Mouse (Mus musculus) forebrain, embryonic 14.5 days (tissue): ENCODE measurements at regions not wholly inside any gene's neighbourhood (a gene's known extent, or its start where the extent isn't known, plus 50 kb on each side); places are given as distances from the start of the nearest gene placed in this dataset.

ENCODE experiments used
- ATAC-seq: fragments of 200-750 bp; cut with Nextera tagmentation; 2 replicates; pipeline ENCODE4 v1.8.0; 2017; ENCODE audit warnings: mild to moderate bottlenecking, moderate library complexity
- DNase-seq: peaks from one replicate; pipeline ENCODE4 v3.0.0-alpha.2; 2015; ENCODE audit warnings: low spot score
- H3K27ac ChIP-seq: fragments of 300-500 bp; sonication (generic); 2 replicates; pipeline ENCODE4 v1.5.1; 2014; ENCODE audit warnings: low read depth, mild to moderate bottlenecking, control low read depth, low read length, moderate library complexity
- H3K27me3 ChIP-seq: fragments of 300-500 bp; sonication (generic); replicated peaks from 2 replicates; pipeline ENCODE4 v1.6.1; 2014; ENCODE audit warnings: low read length, control low read depth, mixed read lengths; ENCODE audit not compliant: control insufficient read depth, insufficient read depth
- H3K36me3 ChIP-seq: fragments of 300-500 bp; sonication (generic); 2 replicates; pipeline ENCODE4 v1.6.1; 2014; ENCODE audit warnings: low read length, control low read depth; ENCODE audit not compliant: control insufficient read depth, insufficient read depth
- H3K4me1 ChIP-seq: fragments of 300-500 bp; sonication (generic); 2 replicates; pipeline ENCODE4 v1.6.1; 2014; ENCODE audit warnings: antibody characterized with exemption, low read length, control low read depth; ENCODE audit not compliant: control insufficient read depth, insufficient read depth
- H3K4me2 ChIP-seq: fragments of 300-500 bp; sonication (generic); 2 replicates; pipeline ENCODE4 v1.6.1; 2014; ENCODE audit warnings: mild to moderate bottlenecking, control low read depth, low read length
- H3K4me3 ChIP-seq: fragments of 300-500 bp; sonication (generic); 2 replicates; pipeline ENCODE4 v1.5.1; 2014; ENCODE audit warnings: low read depth, low read length, control low read depth
- H3K9ac ChIP-seq: fragments of 300-500 bp; sonication (generic); 2 replicates; pipeline ENCODE4 v1.6.1; 2014; ENCODE audit warnings: mild to moderate bottlenecking, low read length, control low read depth, moderate library complexity
- H3K9me3 ChIP-seq: fragments of 300-500 bp; sonication (generic); replicated peaks from 2 replicates; pipeline ENCODE4 v1.6.1; 2016; ENCODE audit warnings: low read length, control low read depth, mixed read lengths; ENCODE audit not compliant: control insufficient read depth
- WGBS: fragments of 180-500 bp; shearing (Covaris S2); extraction: QIAGEN DNeasy Blood & Tissue Kit; methylation state at CpG from one replicate; pipeline ENCODE4 v1.1.7; 2014; 5-methylcytosine and 5-hydroxymethylcytosine counted together

DNA sequence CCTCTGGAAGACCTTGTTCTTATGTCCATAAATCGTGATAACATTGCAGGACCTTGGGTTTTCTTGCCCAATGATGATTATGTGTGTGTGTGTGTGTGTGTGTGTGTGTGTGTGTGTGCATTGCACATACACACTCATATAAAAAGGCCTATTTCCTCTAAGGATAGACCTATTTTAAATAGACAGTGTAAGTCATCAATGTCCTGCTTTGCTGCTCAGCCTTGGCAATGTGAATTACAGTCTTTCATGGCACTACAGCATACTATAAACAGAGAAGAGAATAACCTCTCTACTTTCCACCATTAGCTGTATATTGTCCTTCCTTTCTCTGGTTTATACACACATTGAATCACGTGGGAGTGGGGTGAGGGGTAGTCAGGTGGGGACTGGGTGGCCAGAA is 148.8 kb upstream of the Acvr2a start:
- ATAC-seq (no peak), DNase-seq (no peak)
- Histone ChIP-seq H3K9ac (no peak overlapping the region), H3K27ac (no peak overlapping the region), H3K9me3 (no peaks in the 10 kb centered on the region), H3K4me1 (no peaks in the 10 kb centered on the region), H3K4me2 (no peak overlapping the region), H3K4me3 (no peak overlapping the region), H3K36me3 (no peaks in the 10 kb centered on the region), H3K27me3 (no peaks in the 10 kb centered on the region)
- 69% methylated on average over 2 of the region's 2 CpGs for WGBS

DNA sequence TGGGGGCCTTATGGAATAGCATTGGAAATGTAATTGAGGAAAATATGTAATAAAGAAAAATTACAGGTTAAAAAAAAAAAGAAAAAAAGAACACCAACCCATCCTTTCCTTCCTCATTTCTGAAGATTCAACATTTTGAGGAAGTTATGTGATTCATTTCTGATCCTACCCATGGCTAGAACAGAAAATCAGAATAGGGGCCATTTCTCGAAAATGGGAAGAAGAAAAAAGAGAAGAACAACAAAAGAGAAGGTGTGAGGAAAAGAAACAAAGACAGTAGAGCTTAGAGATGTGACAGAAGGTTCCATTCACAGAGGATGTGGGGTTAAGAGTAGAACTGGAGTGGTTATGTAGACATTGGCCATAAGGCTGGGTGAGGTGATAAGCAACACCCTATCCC is 124.8 kb upstream of the Acvr2a start:
- 72% methylated on average over 1 of the region's 1 CpGs for WGBS
- no peak for ATAC-seq
- DNase-seq, result no peak

DNA sequence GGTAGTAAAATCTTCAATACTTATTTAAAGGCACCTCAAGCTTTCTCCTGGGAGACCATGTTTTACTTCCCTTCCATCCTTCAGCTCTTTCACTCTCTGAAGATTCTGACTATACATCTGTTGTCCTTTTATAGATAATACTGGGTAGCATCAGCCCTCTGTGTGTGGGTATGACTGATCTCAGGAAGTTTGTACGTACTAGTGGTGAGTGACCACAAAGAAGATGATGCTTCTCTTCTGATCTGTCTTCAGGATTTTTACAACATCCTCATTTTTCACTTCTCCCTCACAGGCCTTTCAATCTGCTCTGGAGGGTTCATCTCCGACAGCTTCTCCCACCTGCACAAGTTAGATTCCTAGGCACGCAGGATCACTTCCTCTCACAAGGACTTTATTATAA is 119.4 kb upstream of the Acvr2a start:
- ATAC-seq (no peak), DNase-seq (no peak)
- Histone ChIP-seq H3K4me2 (no peak overlapping the region), H3K4me1 (no peaks in the 10 kb centered on the region), H3K9ac (no peak overlapping the region), H3K36me3 (no peaks in the 10 kb centered on the region), H3K27me3 (no peaks in the 10 kb centered on the region), H3K27ac (no peak overlapping the region), H3K4me3 (no peak overlapping the region), H3K9me3 (no peaks in the 10 kb centered on the region)
- 94% methylated on average over 3 of the region's 3 CpGs for WGBS

More for the DNA sequence above, 124.8 kb upstream of the Acvr2a start:
- Histone ChIP-seq H3K9ac (no peak overlapping the region), H3K27me3 (no peaks in the 10 kb centered on the region), H3K27ac (no peak overlapping the region), H3K36me3 (no peaks in the 10 kb centered on the region), H3K4me2 (no peak overlapping the region), H3K9me3 (no peaks in the 10 kb centered on the region), H3K4me1 (no peaks in the 10 kb centered on the region), H3K4me3 (no peak overlapping the region)

DNA sequence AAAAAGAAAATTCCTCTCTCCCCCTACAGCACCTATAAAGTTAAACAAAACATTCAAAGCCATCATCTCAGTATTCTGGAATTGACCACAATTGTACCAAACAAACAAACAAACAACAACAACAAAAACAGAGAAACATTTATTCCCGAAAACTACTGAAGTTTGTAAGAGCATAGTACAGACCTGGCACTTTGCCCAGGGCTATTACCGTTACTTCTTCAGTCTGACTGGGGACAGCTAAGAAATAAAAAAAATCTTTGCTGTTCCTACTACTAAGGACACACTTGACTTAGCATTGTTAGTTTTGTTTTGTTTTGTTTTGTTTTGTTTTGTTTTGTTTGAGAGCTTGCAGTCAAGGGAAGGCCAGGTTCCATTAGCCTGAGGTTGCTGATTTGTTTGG is 113.0 kb upstream of the Acvr2a start:
- Histone ChIP-seq H3K36me3 (no peaks in the 10 kb centered on the region), H3K4me1 (no peaks in the 10 kb centered on the region), H3K4me3 (no peak overlapping the region), H3K9ac (no peak overlapping the region), H3K27ac (no peak overlapping the region), H3K27me3 (no peaks in the 10 kb centered on the region), H3K4me2 (no peak overlapping the region), H3K9me3 (no peaks in the 10 kb centered on the region)
- WGBS, result 51% methylated on average over 2 of the region's 2 CpGs
- DNase-seq (peak; percentile 6), ATAC-seq (no peak)

DNA sequence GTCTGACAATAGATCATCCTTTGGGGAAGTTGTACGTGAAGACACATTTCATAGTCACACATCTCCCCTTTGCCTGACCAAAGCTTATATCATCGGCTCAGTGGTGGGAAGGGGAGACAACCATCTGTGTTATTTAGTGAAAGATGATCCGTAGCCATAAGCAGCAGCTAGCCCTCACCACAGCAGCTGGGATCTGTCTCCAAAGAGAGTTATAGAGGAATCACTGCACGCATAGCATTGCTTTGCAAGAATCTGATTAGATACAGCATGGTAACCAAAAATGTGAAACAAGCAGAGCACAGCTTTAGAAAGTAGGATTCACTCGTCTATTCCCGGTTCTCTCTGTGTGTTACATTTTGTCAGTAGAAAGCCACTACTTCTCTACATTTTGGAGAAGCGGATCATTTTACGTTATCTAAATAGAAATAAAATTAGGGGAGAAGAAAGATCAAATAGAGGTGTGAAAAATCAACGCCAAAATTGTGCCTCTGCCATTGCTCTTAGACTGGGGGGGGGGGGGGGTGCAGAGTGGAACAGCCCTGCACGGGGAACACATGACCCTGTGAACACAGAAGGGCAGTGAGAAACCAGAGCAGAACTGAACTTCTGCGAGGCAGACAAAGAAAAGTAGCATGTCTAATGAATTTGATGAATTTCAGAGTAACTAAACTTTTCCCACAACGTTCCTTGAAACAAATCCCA is 108.7 kb upstream of the Acvr2a start:
- no peak overlapping the region for H3K4me3 ChIP-seq
- no peaks in the 10 kb centered on the region for H3K4me1 ChIP-seq
- no peaks in the 10 kb centered on the region for H3K9me3 ChIP-seq
- WGBS, result 79% methylated on average over 12 of the region's 12 CpGs
- H3K4me2 ChIP-seq, result no peak overlapping the region
- H3K27ac ChIP-seq, result no peak overlapping the region
- no peak for ATAC-seq
- H3K9ac ChIP-seq, result no peak overlapping the region
- H3K36me3 ChIP-seq, result no peaks in the 10 kb centered on the region
- no peaks in the 10 kb centered on the region for H3K27me3 ChIP-seq
- no peak for DNase-seq

DNA sequence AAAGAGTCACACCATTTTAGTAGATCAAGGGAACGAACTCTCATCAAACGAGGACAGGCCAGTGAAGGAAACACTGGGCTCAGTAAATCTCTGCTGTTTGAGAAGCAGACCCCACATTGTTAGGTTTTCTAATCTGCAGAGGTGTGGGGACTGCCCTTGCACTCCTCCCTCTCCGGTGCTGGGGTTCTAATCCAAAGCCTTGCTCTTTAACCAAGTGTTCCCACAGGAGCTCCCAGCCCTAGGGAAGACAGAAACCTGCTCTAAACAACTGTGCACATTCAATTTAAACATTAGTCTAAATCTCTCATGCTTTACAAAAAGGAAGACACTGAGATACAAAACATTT is 108.1 kb upstream of the Acvr2a start:
- H3K36me3 ChIP-seq, result no peaks in the 10 kb centered on the region
- DNase-seq, result no peak
- no peaks in the 10 kb centered on the region for H3K4me1 ChIP-seq
- no peak overlapping the region for H3K9ac ChIP-seq
- H3K4me3 ChIP-seq, result no peak overlapping the region
- ATAC-seq, result no peak
- H3K9me3 ChIP-seq, result no peaks in the 10 kb centered on the region
- no peak overlapping the region for H3K4me2 ChIP-seq
- no peaks in the 10 kb centered on the region for H3K27me3 ChIP-seq
- no peak overlapping the region for H3K27ac ChIP-seq
- WGBS, result 54% methylated on average over 3 of the region's 3 CpGs

DNA sequence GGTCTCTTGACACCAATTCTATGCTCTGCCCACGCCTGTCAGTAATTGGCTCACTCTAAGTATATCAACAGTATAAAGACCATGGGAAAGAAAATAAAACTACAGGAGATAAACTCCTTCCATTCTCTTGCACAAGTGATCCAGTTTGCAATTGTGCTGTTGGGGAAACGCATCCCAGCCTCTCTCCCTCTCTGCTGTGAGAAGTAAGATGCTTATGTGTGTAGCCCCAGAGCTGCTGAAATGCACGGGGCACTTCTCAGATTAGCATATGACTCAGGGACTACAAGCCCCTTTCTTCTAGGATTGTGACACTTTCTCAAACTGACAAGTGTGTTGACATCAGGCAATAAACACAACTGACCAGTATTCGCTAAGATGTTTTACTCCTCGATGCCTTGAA is 107.7 kb upstream of the Acvr2a start:
- 43% methylated on average over 5 of the region's 5 CpGs for WGBS
- Histone ChIP-seq H3K4me1 (no peaks in the 10 kb centered on the region), H3K27ac (no peak overlapping the region)

DNA sequence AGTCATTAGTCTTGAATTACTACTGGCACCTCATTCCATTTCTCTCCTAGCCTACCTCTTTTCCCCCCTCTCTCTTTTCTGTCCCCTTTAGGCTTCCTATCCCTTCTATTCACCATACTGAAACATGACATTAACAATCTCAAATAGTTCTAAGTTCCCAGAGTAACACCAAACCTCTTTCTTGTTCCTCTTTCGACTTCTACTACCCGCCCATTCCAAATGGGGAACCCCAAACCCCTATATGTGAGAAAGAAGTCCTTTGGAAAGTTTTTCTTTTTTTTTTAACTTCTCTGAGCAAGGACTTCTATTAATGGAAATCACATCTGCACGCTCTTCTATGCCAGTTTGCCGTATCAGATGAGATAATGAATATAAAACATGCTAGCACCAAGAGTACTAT is 97.7 kb upstream of the Acvr2a start:
- no peak overlapping the region for H3K4me3 ChIP-seq
- no peaks in the 10 kb centered on the region for H3K27me3 ChIP-seq
- DNase-seq (no peak), ATAC-seq (no peak)
- no peak overlapping the region for H3K9ac ChIP-seq
- H3K9me3 ChIP-seq, result no peaks in the 10 kb centered on the region
- 97% methylated on average over 4 of the region's 4 CpGs for WGBS
- no peaks in the 10 kb centered on the region for H3K36me3 ChIP-seq
- H3K4me2 ChIP-seq, result no peak overlapping the region
- H3K27ac ChIP-seq, result no peak overlapping the region
- H3K4me1 ChIP-seq, result no peaks in the 10 kb centered on the region

More for the DNA sequence above, 107.7 kb upstream of the Acvr2a start:
- DNase-seq, result no peak
- Histone ChIP-seq H3K27me3 (no peaks in the 10 kb centered on the region), H3K9me3 (no peaks in the 10 kb centered on the region), H3K4me3 (no peak overlapping the region), H3K36me3 (no peaks in the 10 kb centered on the region), H3K9ac (no peak overlapping the region), H3K4me2 (no peak overlapping the region)
- ATAC-seq, result no peak

DNA sequence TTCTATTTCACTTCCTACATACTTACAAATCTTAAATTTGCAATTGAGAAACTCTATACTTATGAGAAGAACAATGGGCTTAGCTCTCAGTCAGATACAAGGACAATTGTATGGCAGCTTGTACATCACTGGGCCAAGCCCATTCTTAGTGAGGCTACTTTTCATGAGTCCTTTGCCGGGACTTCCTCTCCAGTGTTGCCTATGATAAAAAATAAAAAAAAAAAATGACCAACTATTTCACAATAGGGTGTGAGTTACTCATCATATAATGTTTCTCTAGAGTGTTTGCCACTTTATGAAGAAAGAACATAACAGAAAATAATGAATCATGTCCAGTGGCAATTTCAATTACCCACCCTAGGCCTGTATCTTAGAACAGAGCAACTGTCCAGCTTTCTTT is 96.1 kb upstream of the Acvr2a start:
- H3K9me3 ChIP-seq, result no peaks in the 10 kb centered on the region
- H3K4me3 ChIP-seq, result no peak overlapping the region
- 92% methylated on average over 1 of the region's 1 CpGs for WGBS
- no peaks in the 10 kb centered on the region for H3K27me3 ChIP-seq
- DNase-seq (no peak), ATAC-seq (no peak)
- H3K4me2 ChIP-seq, result no peak overlapping the region
- no peak overlapping the region for H3K27ac ChIP-seq
- H3K9ac ChIP-seq, result no peak overlapping the region
- H3K36me3 ChIP-seq, result no peaks in the 10 kb centered on the region
- no peaks in the 10 kb centered on the region for H3K4me1 ChIP-seq
